Mouse (Mus musculus) lung, postnatal 0 days (tissue): ENCODE results near the gene Kcnq1.

Experiments
- CTCF ChIP-seq: IDR thresholded peaks from 2 replicates; pipeline ENCODE4 v1.5.1; 2016; ENCODE audit warnings: antibody characterized with exemption, mild to moderate bottlenecking
- EP300 ChIP-seq: IDR thresholded peaks from 2 replicates; pipeline ENCODE4 v1.6.1; 2016; ENCODE audit warnings: antibody characterized with exemption, mild to moderate bottlenecking, control low read depth

DNA sequence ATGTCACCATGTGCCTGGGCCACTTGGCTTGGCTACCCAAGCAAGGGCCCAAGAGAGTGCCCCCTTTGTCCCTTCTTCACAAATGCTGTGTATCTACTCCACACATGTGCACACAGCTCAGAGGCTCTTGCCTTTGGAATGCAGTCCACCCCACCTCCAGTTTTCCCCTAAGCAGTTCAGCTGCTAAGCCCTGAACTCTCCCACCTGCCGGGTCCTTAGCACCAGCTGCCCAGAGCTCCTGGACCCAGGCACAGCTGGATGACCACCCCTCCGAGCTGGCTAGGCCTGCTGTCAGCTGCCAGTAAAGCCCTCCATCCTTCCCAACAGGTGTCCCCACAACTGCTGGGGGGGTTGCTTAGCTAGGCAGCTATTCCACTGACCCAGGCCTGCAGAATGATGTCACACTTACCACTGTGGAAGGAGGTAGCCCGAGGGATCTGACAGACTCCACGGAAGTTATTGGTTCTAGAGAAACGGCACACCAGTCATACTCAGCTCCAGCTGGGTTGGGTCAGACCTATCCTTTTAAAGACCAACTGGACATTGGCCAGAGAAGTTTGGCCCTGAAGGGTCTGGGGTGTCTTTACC is 295.4 kb downstream of the Kcnq1 start:
- TF ChIP-seq CTCF (no peak), EP300 (no peak)
